Mouse (Mus musculus) neural tube, embryonic 15.5 days (tissue): ENCODE measurements around the gene Bdh2. TPM values are rescaled to one million over a fixed set of nuclear protein-coding genes. Genes with fewer than 3 reads are reported as not detected.
A peak's percentile ranks its signal among the peaks of the same experiment; 100 is the strongest.

ENCODE experiments used
- ATAC-seq: fragments of 200-750 bp; cut with Nextera tagmentation; 2 replicates; pipeline ENCODE4 v1.8.0; 2017; ENCODE audit warnings: mild to moderate bottlenecking, moderate TSS enrichment, moderate library complexity; ENCODE audit not compliant: low FRiP score
- H3K27ac ChIP-seq: fragments of 300-500 bp; sonication (generic); replicated peaks from 2 replicates; pipeline ENCODE4 v1.5.1; 2015; ENCODE audit warnings: mild to moderate bottlenecking, inconsistent platforms
- H3K27me3 ChIP-seq: fragments of 300-500 bp; sonication (generic); replicated peaks from 2 replicates; pipeline ENCODE4 v1.6.1; 2015; ENCODE audit warnings: inconsistent platforms
- H3K36me3 ChIP-seq: fragments of 300-500 bp; sonication (generic); 2 replicates; pipeline ENCODE4 v1.6.1; 2015; ENCODE audit warnings: inconsistent platforms
- H3K4me1 ChIP-seq: fragments of 300-500 bp; sonication (generic); 2 replicates; pipeline ENCODE4 v1.6.1; 2015; ENCODE audit warnings: inconsistent platforms
- H3K4me2 ChIP-seq: fragments of 300-500 bp; sonication (generic); 2 replicates; pipeline ENCODE4 v1.6.1; 2015; ENCODE audit warnings: inconsistent platforms, mild to moderate bottlenecking, moderate library complexity
- H3K4me3 ChIP-seq: fragments of 300-500 bp; sonication (generic); replicated peaks from 2 replicates; pipeline ENCODE4 v1.5.1; 2015; ENCODE audit warnings: mild to moderate bottlenecking, inconsistent platforms
- H3K9ac ChIP-seq: fragments of 300-500 bp; sonication (generic); replicated peaks from 2 replicates; pipeline ENCODE4 v1.6.1; 2015; ENCODE audit warnings: mild to moderate bottlenecking, inconsistent platforms
- H3K9me3 ChIP-seq: fragments of 300-500 bp; sonication (generic); replicated peaks from 2 replicates; pipeline ENCODE4 v1.6.1; 2016; ENCODE audit warnings: inconsistent platforms
- WGBS: fragments of 180-500 bp; shearing (Covaris S2); methylation state at CpG from one replicate; pipeline ENCODE4 v1.1.7; 2015; ENCODE audit warnings: mixed read lengths; 5-methylcytosine and 5-hydroxymethylcytosine counted together
- polyA plus RNA-seq: library from polyadenylated mRNA; unstranded; fragments of >200 nt; fragmentation: Nextera tagmentation; extraction: Ambion mirVana; gene quantifications from 2 replicates; pipeline ENCODE4 v1.2.1, GENCODE M21; 2015

Bdh2 gene
- polyA plus RNA-seq = 4.2 and 5.2 TPM in 2 replicates

DNA sequence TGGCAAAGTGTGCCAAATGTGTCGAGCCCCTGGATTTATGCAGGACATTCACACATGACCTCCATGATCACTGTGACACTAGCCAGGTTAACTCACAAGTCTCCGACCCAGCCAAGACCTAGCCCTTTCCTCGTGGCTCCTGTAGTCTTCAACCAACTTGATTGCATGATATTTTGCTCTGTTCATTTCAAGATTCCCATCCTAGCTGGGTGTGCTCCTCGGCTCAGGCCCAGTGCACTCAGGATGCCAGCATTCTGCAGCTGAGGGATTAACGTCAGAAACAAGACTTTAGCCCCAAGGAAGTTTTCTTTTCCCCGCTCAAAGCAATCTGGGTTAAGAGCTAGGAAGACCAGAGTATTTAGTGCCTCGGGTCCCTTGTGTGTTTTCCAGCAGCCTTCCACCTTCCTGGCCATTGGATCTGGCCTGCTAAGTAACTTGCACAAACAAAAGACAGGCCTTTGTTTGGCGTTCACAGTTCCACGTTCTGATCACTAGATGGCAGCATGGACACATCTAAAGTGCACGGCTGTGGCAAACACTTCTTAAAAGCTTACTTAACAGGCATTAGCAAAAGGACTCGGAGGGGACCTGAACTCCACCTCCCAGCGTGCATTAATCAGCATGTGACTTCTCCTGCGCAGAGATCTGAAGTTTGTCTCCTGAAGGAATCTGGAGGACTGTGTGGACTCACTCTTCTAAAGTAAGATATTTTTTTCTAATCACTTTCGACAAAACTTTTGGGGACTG, at the start of gene Bdh2:
Bdh2 (plus strand) TSS at position 553 of the 747 bp plus-strand sequence.
- Histone ChIP-seq H3K4me1 (peaks cover 6% of the 10 kb centered on the region), H3K27me3 (no peaks in the 10 kb centered on the region), H3K4me3 (no peak within 1 kb of the TSS), H3K27ac (no peak within 1 kb of the TSS; the same call in 1 of the 2 replicates), H3K36me3 (no peaks in the 10 kb centered on the region), H3K9ac (no peak within 1 kb of the TSS), H3K9me3 (no peaks in the 10 kb centered on the region), H3K4me2 (peak within 1 kb of the TSS; percentile 38)
- ATAC-seq = peak; percentile 89
- WGBS = 28% methylated on average over 14 of the region's 14 CpGs

DNA sequence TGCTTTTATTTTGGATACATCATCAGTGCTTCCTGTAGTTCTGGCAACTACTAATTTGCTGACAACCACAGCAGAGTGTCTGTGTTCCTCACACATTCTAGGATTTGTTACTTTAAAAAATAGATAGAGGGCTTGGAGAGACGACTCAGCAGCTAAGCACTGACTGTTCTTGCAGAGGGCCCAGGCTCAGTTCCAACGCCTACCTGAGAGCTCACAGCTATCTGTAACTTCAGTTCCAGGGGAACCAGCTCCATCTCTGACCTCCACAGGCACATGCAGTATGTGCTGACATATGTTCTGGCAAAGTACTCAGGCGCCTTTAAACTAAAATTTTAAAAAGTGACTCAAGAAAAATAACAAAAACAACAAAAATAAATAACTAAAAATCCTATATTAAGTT, 49.0 kb upstream of the Bdh2 start:
- Histone ChIP-seq H3K36me3 (no peaks in the 10 kb centered on the region), H3K9ac (no peak overlapping the region), H3K27me3 (no peaks in the 10 kb centered on the region), H3K9me3 (no peaks in the 10 kb centered on the region), H3K4me1 (no peaks in the 10 kb centered on the region), H3K4me2 (no peak overlapping the region), H3K4me3 (no peak overlapping the region), H3K27ac (no peak overlapping the region)
- WGBS = 84% methylated on average over 3 of the region's 3 CpGs
- ATAC-seq = no peak

- ATAC-seq = no peak
- H3K27me3 ChIP-seq = no peaks in the 10 kb centered on the region
- 87% methylated on average over 3 of the region's 3 CpGs for WGBS
- H3K4me3 ChIP-seq = no peak overlapping the region
- H3K4me2 ChIP-seq = no peak overlapping the region
- no peak overlapping the region for H3K9ac ChIP-seq
- H3K36me3 ChIP-seq = no peaks in the 10 kb centered on the region
- H3K4me1 ChIP-seq = no peaks in the 10 kb centered on the region
- no peaks in the 10 kb centered on the region for H3K9me3 ChIP-seq
- no peak overlapping the region for H3K27ac ChIP-seq
Measured at GRCm38 (mm10) chr3:135232462-135232861, 48.6 kb upstream of the Bdh2 start.

DNA sequence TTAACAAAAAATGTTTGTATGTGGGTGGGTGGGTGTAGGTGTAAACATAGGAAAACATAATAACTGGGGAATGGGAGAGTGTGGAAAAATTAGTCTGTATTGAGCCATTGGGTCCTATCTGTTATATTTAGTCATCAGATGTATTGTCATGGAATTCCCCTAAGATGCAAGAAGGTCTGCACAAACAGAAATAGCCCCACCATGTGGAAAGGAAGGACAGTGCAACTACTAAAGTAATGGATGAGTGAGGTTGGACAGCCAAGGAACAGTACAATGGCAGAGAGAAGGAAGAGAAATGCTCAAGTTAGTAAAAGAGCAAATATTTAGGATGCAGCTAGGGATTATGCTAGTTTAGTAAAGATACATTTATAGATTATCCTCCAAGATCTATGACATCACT, 35.3 kb upstream of the Bdh2 start:
- no peaks in the 10 kb centered on the region for H3K27me3 ChIP-seq
- H3K4me2 ChIP-seq = no peak overlapping the region
- ATAC-seq = no peak
- H3K27ac ChIP-seq = no peak overlapping the region
- H3K9me3 ChIP-seq = no peaks in the 10 kb centered on the region
- no peak overlapping the region for H3K4me3 ChIP-seq
- H3K9ac ChIP-seq = no peak overlapping the region
- H3K4me1 ChIP-seq = no peaks in the 10 kb centered on the region
- H3K36me3 ChIP-seq = no peaks in the 10 kb centered on the region

DNA sequence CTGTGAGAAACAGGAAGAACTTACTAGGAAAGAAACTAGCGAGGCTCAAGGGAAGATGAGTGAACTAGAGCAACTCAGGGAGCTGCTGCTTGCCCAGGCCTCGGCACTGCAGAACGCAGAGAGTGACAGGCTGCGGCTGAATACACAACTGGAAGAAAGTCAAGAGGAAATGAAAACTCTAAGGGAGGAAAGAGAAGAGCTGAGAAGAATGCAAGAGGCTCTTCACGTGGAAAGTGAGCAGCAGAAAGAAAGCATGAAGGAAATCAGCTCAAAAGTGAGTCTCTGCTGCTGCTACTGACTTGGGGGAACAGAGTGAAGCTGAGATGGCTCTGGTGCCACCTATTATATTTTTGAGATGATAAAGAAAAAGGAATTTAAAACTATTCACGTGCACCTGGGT, 34.2 kb upstream of the Bdh2 start:
- H3K9me3 ChIP-seq = no peaks in the 10 kb centered on the region
- WGBS = 94% methylated on average over 6 of the region's 6 CpGs
- no peak overlapping the region for H3K9ac ChIP-seq
- no peak overlapping the region for H3K4me2 ChIP-seq
- no peak for ATAC-seq
- H3K36me3 ChIP-seq = no peaks in the 10 kb centered on the region
- H3K27me3 ChIP-seq = no peaks in the 10 kb centered on the region
- no peak overlapping the region for H3K27ac ChIP-seq
- H3K4me3 ChIP-seq = no peak overlapping the region
- no peaks in the 10 kb centered on the region for H3K4me1 ChIP-seq

GRCm38 (mm10) chr3:135249104-135249503, 31.9 kb upstream of the Bdh2 start:
- no peaks in the 10 kb centered on the region for H3K9me3 ChIP-seq
- no peak overlapping the region for H3K4me3 ChIP-seq
- no peak overlapping the region for H3K4me2 ChIP-seq
- H3K36me3 ChIP-seq = no peaks in the 10 kb centered on the region
- WGBS = 84% methylated on average over 6 of the region's 6 CpGs
- H3K27me3 ChIP-seq = no peaks in the 10 kb centered on the region
- H3K27ac ChIP-seq = no peak overlapping the region
- no peak overlapping the region for H3K9ac ChIP-seq
- no peaks in the 10 kb centered on the region for H3K4me1 ChIP-seq
- ATAC-seq = peak; percentile 81; the same call in 1 of the 2 replicates

DNA sequence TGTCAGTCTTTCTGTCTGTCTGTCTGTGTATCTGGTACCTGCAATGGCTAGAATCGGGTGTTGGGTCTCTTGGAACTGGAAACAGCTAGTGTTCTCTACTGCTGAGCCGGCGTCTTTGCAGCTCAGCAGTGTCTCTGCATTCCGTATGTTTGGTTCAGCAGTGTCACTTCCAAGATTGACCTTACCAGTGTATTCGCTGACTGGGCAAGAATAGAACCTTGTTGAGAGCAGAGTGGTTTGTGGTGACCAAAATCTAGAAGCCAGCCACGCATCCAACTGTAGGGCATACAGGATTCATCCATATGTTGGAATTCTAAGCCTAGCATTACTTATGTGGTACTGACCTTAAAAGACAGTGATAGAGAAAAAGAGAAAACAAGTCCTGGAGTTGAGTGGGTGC, 29.2 kb upstream of the Bdh2 start:
- H3K36me3 ChIP-seq = no peaks in the 10 kb centered on the region

DNA sequence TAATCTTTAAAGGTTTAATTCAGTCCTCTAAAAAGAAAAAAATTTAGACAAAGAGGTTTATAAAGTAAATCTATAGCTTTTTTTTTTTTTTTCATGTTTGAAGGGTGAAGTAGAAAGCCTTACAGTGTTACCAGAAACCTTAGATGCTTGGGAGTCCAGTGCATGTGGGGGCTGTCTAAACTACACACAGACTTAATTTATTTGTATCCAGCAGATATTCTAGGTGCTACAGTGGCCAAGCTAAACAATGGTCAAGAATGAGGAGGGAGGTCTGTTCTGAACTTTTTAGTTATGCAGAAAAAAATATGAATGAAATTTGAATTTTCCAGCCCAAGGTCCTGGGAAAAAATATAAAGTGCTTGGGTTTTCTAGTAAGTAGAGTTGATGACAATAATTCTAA, 26.2 kb upstream of the Bdh2 start:
- Histone ChIP-seq H3K27me3 (no peaks in the 10 kb centered on the region), H3K27ac (no peak overlapping the region), H3K9me3 (no peaks in the 10 kb centered on the region), H3K4me3 (no peak overlapping the region), H3K36me3 (no peaks in the 10 kb centered on the region), H3K9ac (no peak overlapping the region), H3K4me1 (no peaks in the 10 kb centered on the region), H3K4me2 (no peak overlapping the region)
- no peak for ATAC-seq

More for the DNA sequence above, 29.2 kb upstream of the Bdh2 start:
- Histone ChIP-seq H3K4me2 (no peak overlapping the region), H3K9ac (no peak overlapping the region), H3K27me3 (no peaks in the 10 kb centered on the region), H3K4me1 (no peaks in the 10 kb centered on the region), H3K4me3 (no peak overlapping the region), H3K9me3 (no peaks in the 10 kb centered on the region), H3K27ac (no peak overlapping the region)
- ATAC-seq = no peak
- 91% methylated on average over 6 of the region's 6 CpGs for WGBS

- no peak for ATAC-seq
- no peaks in the 10 kb centered on the region for H3K36me3 ChIP-seq
- H3K4me2 ChIP-seq = no peak overlapping the region
Measured at GRCm38 (mm10) chr3:135258919-135259318, 22.1 kb upstream of the Bdh2 start.

GRCm38 (mm10) chr3:135260233-135260632, 20.8 kb upstream of the Bdh2 start:
- no peak for ATAC-seq
- Histone ChIP-seq H3K9me3 (no peaks in the 10 kb centered on the region), H3K27me3 (no peaks in the 10 kb centered on the region), H3K36me3 (no peaks in the 10 kb centered on the region), H3K27ac (no peak overlapping the region), H3K4me1 (no peaks in the 10 kb centered on the region), H3K4me2 (no peak overlapping the region), H3K9ac (no peak overlapping the region), H3K4me3 (no peak overlapping the region)
- WGBS = 78% methylated on average over 7 of the region's 7 CpGs

More at GRCm38 (mm10) chr3:135258919-135259318, 22.1 kb upstream of the Bdh2 start:
- 79% methylated on average over 10 of the region's 10 CpGs for WGBS
- H3K9ac ChIP-seq = no peak overlapping the region
- H3K27ac ChIP-seq = no peak overlapping the region
- no peaks in the 10 kb centered on the region for H3K27me3 ChIP-seq
- no peaks in the 10 kb centered on the region for H3K4me1 ChIP-seq
- H3K4me3 ChIP-seq = no peak overlapping the region
- H3K9me3 ChIP-seq = no peaks in the 10 kb centered on the region

DNA sequence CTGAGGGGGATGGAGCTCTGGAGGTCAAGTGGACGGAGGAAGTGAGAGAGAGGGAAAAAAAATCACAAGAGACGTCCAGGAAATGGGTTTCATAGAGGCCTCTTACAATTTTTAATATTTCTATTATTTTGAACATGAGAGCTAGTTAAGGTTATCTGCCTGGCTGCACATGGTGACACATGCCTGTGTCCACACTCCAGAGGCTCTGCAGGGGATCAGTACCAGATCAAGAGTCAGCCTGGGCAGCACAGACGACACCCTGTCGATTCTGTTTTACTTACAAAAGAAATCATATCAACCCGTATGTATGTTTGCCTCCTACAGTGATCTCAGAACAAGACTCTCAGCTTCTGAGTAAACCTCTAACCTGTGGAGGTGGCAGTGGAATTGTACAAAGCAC, 12.4 kb upstream of the Bdh2 start:
- WGBS = 84% methylated on average over 5 of the region's 5 CpGs
- ATAC-seq = no peak

GRCm38 (mm10) chr3:135269391-135269990, 11.5 kb upstream of the Bdh2 start:
- no peaks in the 10 kb centered on the region for H3K4me1 ChIP-seq
- no peaks in the 10 kb centered on the region; the same call in 1 of the 2 replicates for H3K36me3 ChIP-seq
- H3K27ac ChIP-seq = no peak overlapping the region
- no peaks in the 10 kb centered on the region for H3K9me3 ChIP-seq
- no peak overlapping the region for H3K4me3 ChIP-seq
- H3K27me3 ChIP-seq = no peaks in the 10 kb centered on the region
- no peak overlapping the region for H3K4me2 ChIP-seq
- ATAC-seq = no peak
- no peak overlapping the region for H3K9ac ChIP-seq
- 95% methylated on average over 10 of the region's 10 CpGs for WGBS

More for the DNA sequence above, 12.4 kb upstream of the Bdh2 start:
- no peaks in the 10 kb centered on the region; the same call in 1 of the 2 replicates for H3K36me3 ChIP-seq
- H3K9me3 ChIP-seq = no peaks in the 10 kb centered on the region
- no peaks in the 10 kb centered on the region for H3K27me3 ChIP-seq
- H3K9ac ChIP-seq = no peak overlapping the region
- H3K27ac ChIP-seq = no peak overlapping the region
- H3K4me3 ChIP-seq = no peak overlapping the region
- H3K4me1 ChIP-seq = no peaks in the 10 kb centered on the region
- no peak overlapping the region for H3K4me2 ChIP-seq
